ENCODE assay signal across 8 mouse cellular contexts in the genomic region with DNA sequence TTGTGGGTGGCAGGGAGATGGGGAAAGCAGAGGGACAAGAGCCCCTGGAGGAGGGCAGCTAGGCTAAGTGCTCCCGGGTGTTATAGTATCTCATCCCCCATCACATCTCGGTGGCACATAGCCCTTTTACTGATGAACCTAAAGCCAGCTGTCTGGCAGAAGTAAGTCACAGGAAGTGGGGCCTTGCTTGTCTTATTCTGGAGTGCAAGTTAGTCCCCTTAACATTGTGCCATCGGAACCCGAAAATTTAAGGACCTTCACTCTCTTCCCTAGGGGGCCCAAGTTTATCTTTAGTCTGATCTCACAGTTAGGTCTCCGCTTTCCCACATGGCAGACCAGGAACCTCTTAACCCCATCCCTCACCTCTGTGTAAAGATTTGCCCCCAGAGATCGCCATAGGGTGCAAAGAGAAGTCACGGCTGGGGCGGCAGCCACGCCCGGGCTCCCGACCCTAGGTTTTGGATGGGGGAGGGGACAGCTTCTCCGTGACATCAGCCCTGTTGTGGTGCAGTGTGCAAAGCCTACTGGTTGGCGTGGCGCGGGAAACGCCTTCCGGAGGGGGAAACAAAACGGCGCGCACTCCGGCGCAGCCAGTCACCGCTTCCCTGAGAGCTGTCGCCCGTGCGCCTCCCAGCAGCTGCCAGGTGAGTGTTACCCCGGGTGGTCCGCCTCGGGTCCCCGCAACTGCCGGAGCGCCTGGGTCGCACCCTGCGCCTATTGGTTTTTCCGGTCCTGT. TPM values are rescaled to one million over a fixed set of nuclear protein-coding genes. Genes with fewer than 3 reads are reported as not detected.
A peak's percentile ranks its signal among the peaks of the same experiment; 100 is the strongest.
DNase-seq lines count a peak whose midpoint lies in the region; ATAC-seq and TF ChIP-seq lines count a peak whose summit lies in the region.

No protein-coding gene starts in this region.

- no peak for TF ChIP-seq CTCF in embryonic fibroblast, embryonic 13.5 days (IDR thresholded peaks at IDR 0.05; ENCODE audit: borderline replicate concordance, insufficient read depth, low read length)

- peak overlapping the region; percentile 95 for H3K9ac ChIP-seq in heart, embryonic 11.5 days (ENCODE audit: low read depth, low read length)
- H3K9ac ChIP-seq in kidney, embryonic 15.5 days: peak overlapping the region; percentile 72
- H3K9ac ChIP-seq in liver, embryonic 11.5 days (ENCODE audit: low read depth, low read length): peak overlapping the region; percentile 78

- H3K79me2 ChIP-seq in myocyte (ENCODE audit: control insufficient read depth, insufficient read depth): peaks cover 46% of the 10 kb centered on the region

- peak overlapping the region; percentile 48 for H3ac ChIP-seq in myocyte (ENCODE audit: control insufficient read depth, insufficient read length)

- WGBS in heart, embryonic 11.5 days (ENCODE audit: insufficient replicate concordance): 1% methylated on average over 35 of the region's 35 CpGs
- under 1% methylated on average over 35 of the region's 35 CpGs for WGBS in kidney, embryonic 15.5 days
- 1% methylated on average over 35 of the region's 35 CpGs for WGBS in liver, embryonic 11.5 days

- peak; percentile 94 for DNase-seq in CD4-positive helper T cell, adult 2 months (ENCODE audit: low read depth, low spot score)
- peak; percentile 94 for DNase-seq in brain, adult 2 months (ENCODE audit: low read depth, low spot score)
- DNase-seq in liver, embryonic 11.5 days (ENCODE audit: low spot score): peak; percentile 87
- DNase-seq in spleen, postnatal 4 days (ENCODE audit: low spot score in 2 of 2): peak; percentile 85 to 92

- H3K4me1 ChIP-seq in embryonic fibroblast, embryonic 13.5 days (ENCODE audit: control insufficient read depth, insufficient read depth, low read length): peaks cover 18% of the 10 kb centered on the region
- peaks cover 49% of the 10 kb centered on the region for H3K4me1 ChIP-seq in heart, embryonic 11.5 days (ENCODE audit: control insufficient read depth, insufficient read depth, low read length)
- peaks cover 52% of the 10 kb centered on the region for H3K4me1 ChIP-seq in kidney, embryonic 15.5 days
- H3K4me1 ChIP-seq in liver, embryonic 11.5 days (replicated peaks; ENCODE audit: control insufficient read depth, insufficient read depth, low read length): peaks cover 41% of the 10 kb centered on the region

- TF ChIP-seq POLR2A in embryonic fibroblast, embryonic 13.5 days (IDR thresholded peaks at IDR 0.05; ENCODE audit: low read depth, low read length): peak; percentile 91
- peak; percentile 89 for TF ChIP-seq POLR2A in myocyte (IDR thresholded peaks at IDR 0.05; ENCODE audit: insufficient read length, low read depth)

- peak; percentile 74 for ATAC-seq in heart, embryonic 11.5 days (replicated peaks; ENCODE audit: insufficient number of reproducible peaks, low FRiP score, low TSS enrichment)
- ATAC-seq in kidney, embryonic 15.5 days (replicated peaks; ENCODE audit: low FRiP score): peak; percentile 86
- peak; percentile 93 for ATAC-seq in liver, embryonic 11.5 days (replicated peaks; ENCODE audit: low FRiP score)

- no peaks in the 10 kb centered on the region for H3K9me3 ChIP-seq in heart, embryonic 11.5 days (replicated peaks; ENCODE audit: control insufficient read depth, low read length)
- no peaks in the 10 kb centered on the region for H3K9me3 ChIP-seq in kidney, embryonic 15.5 days (replicated peaks)
- no peaks in the 10 kb centered on the region for H3K9me3 ChIP-seq in liver, embryonic 11.5 days (ENCODE audit: control insufficient read depth, low read length)

- no peaks in the 10 kb centered on the region for H3K27me3 ChIP-seq in heart, embryonic 11.5 days (ENCODE audit: control insufficient read depth, insufficient read depth, low read length)
- H3K27me3 ChIP-seq in kidney, embryonic 15.5 days: no peaks in the 10 kb centered on the region
- H3K27me3 ChIP-seq in liver, embryonic 11.5 days (replicated peaks; ENCODE audit: control insufficient read depth, insufficient read depth, low read length): no peaks in the 10 kb centered on the region
- H3K27me3 ChIP-seq in myocyte (ENCODE audit: control insufficient read depth, insufficient read depth, insufficient read length): no peaks in the 10 kb centered on the region

- H3K4me2 ChIP-seq in heart, embryonic 11.5 days: peak overlapping the region; percentile 93
- H3K4me2 ChIP-seq in kidney, embryonic 15.5 days: peak overlapping the region; percentile 77
- peak overlapping the region; percentile 83 for H3K4me2 ChIP-seq in liver, embryonic 11.5 days
- H3K4me2 ChIP-seq in myocyte (ENCODE audit: low read depth): peak overlapping the region; percentile 92

- H3K27ac ChIP-seq in embryonic fibroblast, embryonic 13.5 days (ENCODE audit: insufficient read depth, low read length): peak overlapping the region; percentile 94
- H3K27ac ChIP-seq in heart, embryonic 11.5 days (ENCODE audit: low read depth, low read length): peak overlapping the region; percentile 93
- peak overlapping the region; percentile 93 for H3K27ac ChIP-seq in kidney, embryonic 15.5 days
- peak overlapping the region; percentile 68 for H3K27ac ChIP-seq in liver, embryonic 11.5 days (ENCODE audit: low read depth, low read length)

- H3K4me3 ChIP-seq in embryonic fibroblast, embryonic 13.5 days (ENCODE audit: insufficient read depth, low read length): peak overlapping the region; percentile 74
- peak overlapping the region; percentile 79 for H3K4me3 ChIP-seq in heart, embryonic 11.5 days (ENCODE audit: low read depth, low read length)
- peak overlapping the region; percentile 67 for H3K4me3 ChIP-seq in kidney, embryonic 15.5 days (replicated peaks)
- peak overlapping the region; percentile 69 for H3K4me3 ChIP-seq in liver, embryonic 11.5 days (ENCODE audit: low read depth, low read length)
- H3K4me3 ChIP-seq in myocyte: peak overlapping the region; percentile 73

- no peaks in the 10 kb centered on the region for H3K36me3 ChIP-seq in heart, embryonic 11.5 days (ENCODE audit: control insufficient read depth, insufficient read depth, low read length)
- H3K36me3 ChIP-seq in kidney, embryonic 15.5 days: no peaks in the 10 kb centered on the region
- no peaks in the 10 kb centered on the region for H3K36me3 ChIP-seq in liver, embryonic 11.5 days (ENCODE audit: control insufficient read depth, insufficient read depth, low read length)
- no peaks in the 10 kb centered on the region for H3K36me3 ChIP-seq in myocyte (ENCODE audit: control insufficient read depth, insufficient read depth)

TF ChIP-seq in myocyte, 11 proteins besides CTCF, POLR2A, EP300 and RAD21:
- TF ChIP-seq MYOD1 (IDR thresholded peaks at IDR 0.05; ENCODE audit: control insufficient read depth in 1 of 3, insufficient read length in 2 of 3, low read depth in 2 of 3): peak in 2 of 3 experiments; percentile 33 to 62
- TF ChIP-seq REST (IDR thresholded peaks at IDR 0.05; ENCODE audit: insufficient read depth, insufficient read length): no peak
- no peak for TF ChIP-seq USF1 (IDR thresholded peaks at IDR 0.05; ENCODE audit: low read depth)
- TF ChIP-seq SRF (IDR thresholded peaks at IDR 0.05; ENCODE audit: control insufficient read depth, insufficient read length, low read depth): no peak
- TF ChIP-seq CEBPB (IDR thresholded peaks at IDR 0.05; ENCODE audit: insufficient read depth, poor library complexity, severe bottlenecking): no peak
- TF ChIP-seq MYOG (IDR thresholded peaks at IDR 0.05; ENCODE audit: control insufficient read depth in 1 of 3, insufficient read depth in 1 of 3, insufficient read length in 2 of 3, low read depth in 2 of 3): peak in 1 of 3 experiments; percentile 33
- peak; percentile 92 for TF ChIP-seq POLR2AphosphoS2 (IDR thresholded peaks at IDR 0.05; ENCODE audit: insufficient read length, low read depth)
- no peak for TF ChIP-seq TCF3 (IDR thresholded peaks at IDR 0.05; ENCODE audit: insufficient read length, low read depth)
- TF ChIP-seq TCF12 (IDR thresholded peaks at IDR 0.05; ENCODE audit: insufficient read depth, poor library complexity, severe bottlenecking): peak; percentile 6
- TF ChIP-seq MAX (IDR thresholded peaks at IDR 0.05; ENCODE audit: low read depth): no peak
- TF ChIP-seq E2F4 (IDR thresholded peaks at IDR 0.05; ENCODE audit: insufficient read depth): peak; percentile 71

RNA-seq across cellular contexts. Expression of a gene that starts 8.9 kb away (rescaled TPM):
- polyA plus RNA-seq in embryonic fibroblast, embryonic 13.5 days (2011; ENCODE audit: insufficient read length, low read depth, missing spikeins): 453 and 629 TPM in 2 replicates
- 183 and 209 TPM in 2 replicates for polyA plus RNA-seq in heart, embryonic 11.5 days (2014; fragmentation: Nextera tagmentation; extraction: Ambion mirVana)
- 119 and 137 TPM in 2 replicates for polyA plus RNA-seq in kidney, embryonic 15.5 days (2015; fragmentation: Nextera tagmentation; extraction: Ambion mirVana)
- polyA plus RNA-seq in liver, embryonic 11.5 days (2014; fragmentation: Nextera tagmentation; extraction: Ambion mirVana): 65.6 and 71.8 TPM in 2 replicates
- 219 TPM for polyA plus RNA-seq in myocyte (2012; fragmentation: generic; extraction: Trizol)

RNA-seq across cellular contexts. Expression of a gene that starts 37.1 kb away (rescaled TPM):
- polyA plus RNA-seq in embryonic fibroblast, embryonic 13.5 days (2011; ENCODE audit: insufficient read length, low read depth, missing spikeins): 147 and 179 TPM in 2 replicates
- 61.5 and 68.1 TPM in 2 replicates for polyA plus RNA-seq in heart, embryonic 11.5 days (2014; fragmentation: Nextera tagmentation; extraction: Ambion mirVana)
- 79.5 and 86.2 TPM in 2 replicates for polyA plus RNA-seq in kidney, embryonic 15.5 days (2015; fragmentation: Nextera tagmentation; extraction: Ambion mirVana)
- polyA plus RNA-seq in liver, embryonic 11.5 days (2014; fragmentation: Nextera tagmentation; extraction: Ambion mirVana): 22.5 and 22.8 TPM in 2 replicates
- polyA plus RNA-seq in myocyte (2012; fragmentation: generic; extraction: Trizol): 317 TPM

RNA-seq across cellular contexts. Expression of a gene that starts 50.4 kb away (rescaled TPM):
- polyA plus RNA-seq in embryonic fibroblast, embryonic 13.5 days (2011; ENCODE audit: insufficient read length, low read depth, missing spikeins): 1.1 and 1.5 TPM in 2 replicates
- polyA plus RNA-seq in heart, embryonic 11.5 days (2014; fragmentation: Nextera tagmentation; extraction: Ambion mirVana): 3,442 and 3,640 TPM in 2 replicates
- polyA plus RNA-seq in kidney, embryonic 15.5 days (2015; fragmentation: Nextera tagmentation; extraction: Ambion mirVana): 36.1 and 56.2 TPM in 2 replicates
- polyA plus RNA-seq in liver, embryonic 11.5 days (2014; fragmentation: Nextera tagmentation; extraction: Ambion mirVana): 42.1 and 58.2 TPM in 2 replicates
- polyA plus RNA-seq in myocyte (2012; fragmentation: generic; extraction: Trizol): 3,569 TPM

Comparison
In these comparisons a context has a peak if more than half of its experiments do, and no peak if none do; other contexts are left out.
1. Peak in every context shown above with its lines: DNase-seq, ATAC-seq, H3K4me3 ChIP-seq and H3K27ac ChIP-seq.
2. RNA of a gene that starts 50.4 kb away (polyA plus RNA-seq): 3,569 TPM in myocyte (single experiment) and 3,442 to 3,640 TPM in heart, embryonic 11.5 days; 42.1 to 58.2 TPM in liver, embryonic 11.5 days, 36.1 to 56.2 TPM in kidney, embryonic 15.5 days and 1.1 to 1.5 TPM in embryonic fibroblast, embryonic 13.5 days; every median in the first group is over 10 times any median in the second.